Mouse (Mus musculus): Measurements from ENCODE around the gene Lrguk. TPM values are rescaled to one million over a fixed set of nuclear protein-coding genes. Genes with fewer than 3 reads are reported as not detected.
A peak's percentile ranks its signal among the peaks of the same experiment; 100 is the strongest.

The Lrguk gene
- polyA plus RNA-seq, 1 experiment from 2014 or later, result 1.2 TPM

DNA sequence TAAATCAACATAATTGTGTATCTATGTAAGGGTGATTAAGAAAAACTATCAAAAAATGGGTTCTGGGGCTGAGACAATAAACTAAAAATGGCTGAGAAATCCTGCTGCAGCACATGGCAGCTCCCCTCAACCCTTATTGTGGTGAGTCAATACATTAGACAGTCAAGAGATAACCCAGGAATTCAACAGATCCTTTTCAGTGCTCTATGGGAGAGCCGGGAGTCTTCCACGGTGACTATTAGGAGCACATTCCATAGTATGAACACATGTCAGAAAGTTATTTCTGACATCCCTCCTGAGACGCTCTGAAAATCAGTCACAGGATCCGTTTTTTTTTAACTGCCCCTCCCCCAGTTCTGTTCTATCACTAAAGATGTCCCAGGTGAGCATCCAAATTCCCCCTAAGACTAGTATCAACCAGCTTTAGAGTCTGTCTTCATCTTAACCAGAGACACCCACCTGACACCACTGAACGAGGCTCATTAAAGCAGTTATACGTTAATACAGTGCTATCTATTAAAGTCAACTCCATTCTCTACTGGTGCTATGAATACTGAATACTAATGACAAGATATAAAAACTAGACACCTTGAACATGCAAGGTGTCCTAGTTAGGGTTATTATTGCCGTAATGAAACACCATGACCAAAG is 141.7 kb downstream of the Lrguk start:
- Histone ChIP-seq H3K4me3 (no peak overlapping the region), H3K27me3 (no peaks in the 10 kb centered on the region), H3K4me2 (replicated peaks) (no peak overlapping the region), H3K27ac (replicated peaks) (no peak overlapping the region), H3K4me1 (peaks cover 24% of the 10 kb centered on the region), H3K9ac (replicated peaks) (no peak overlapping the region), H3K9me3 (no peaks in the 10 kb centered on the region), H3K36me3 (peaks cover 33% of the 10 kb centered on the region)
- 88% methylated on average over 7 of the region's 7 CpGs for WGBS
- no peak for ATAC-seq (replicated peaks)

GRCm38 (mm10) chr6:34171748-34172457 is 142.7 kb downstream of the Lrguk start:
- Histone ChIP-seq H3K9ac (replicated peaks) (no peak overlapping the region), H3K27ac (replicated peaks) (no peak overlapping the region), H3K4me2 (replicated peaks) (no peak overlapping the region), H3K4me1 (peaks cover 29% of the 10 kb centered on the region), H3K36me3 (peaks cover 24% of the 10 kb centered on the region), H3K4me3 (no peak overlapping the region), H3K27me3 (no peaks in the 10 kb centered on the region), H3K9me3 (no peaks in the 10 kb centered on the region)
- no peak for ATAC-seq (replicated peaks)
- 91% methylated on average over 12 of the region's 12 CpGs for WGBS

GRCm38 (mm10) chr6:34173251-34173650 is 144.0 kb downstream of the Lrguk start:
- Histone ChIP-seq H3K9me3 (no peaks in the 10 kb centered on the region), H3K27ac (replicated peaks) (no peak overlapping the region), H3K36me3 (peaks cover 12% of the 10 kb centered on the region; the same call in 1 of the 2 replicates), H3K4me2 (replicated peaks) (no peak overlapping the region), H3K9ac (replicated peaks) (no peak overlapping the region), H3K27me3 (no peaks in the 10 kb centered on the region), H3K4me1 (peaks cover 32% of the 10 kb centered on the region), H3K4me3 (no peak overlapping the region)
- WGBS, result 88% methylated on average over 12 of the region's 12 CpGs
- ATAC-seq (replicated peaks), result no peak

- 92% methylated on average over 8 of the region's 8 CpGs for WGBS
- Histone ChIP-seq H3K9me3 (no peaks in the 10 kb centered on the region), H3K4me2 (replicated peaks) (no peak overlapping the region), H3K27me3 (no peaks in the 10 kb centered on the region), H3K9ac (replicated peaks) (no peak overlapping the region), H3K36me3 (peaks cover 3% of the 10 kb centered on the region; the same call in 1 of the 2 replicates), H3K27ac (replicated peaks) (no peak overlapping the region), H3K4me1 (peaks cover 32% of the 10 kb centered on the region), H3K4me3 (no peak overlapping the region)
- ATAC-seq (replicated peaks), result no peak
Observed at GRCm38 (mm10) chr6:34174715-34175114, 145.5 kb downstream of the Lrguk start.

- Histone ChIP-seq H3K27ac (replicated peaks) (peak overlapping the region; percentile 74), H3K9me3 (no peaks in the 10 kb centered on the region), H3K9ac (replicated peaks) (peak overlapping the region; percentile 69), H3K36me3 (no peaks in the 10 kb centered on the region), H3K4me3 (peak overlapping the region; percentile 64), H3K4me2 (replicated peaks) (peak overlapping the region; percentile 76), H3K4me1 (peaks cover 32% of the 10 kb centered on the region), H3K27me3 (no peaks in the 10 kb centered on the region)
- peak; percentile 78 for ATAC-seq (replicated peaks)
- 4% methylated on average over 29 of the region's 29 CpGs for WGBS
Observed at GRCm38 (mm10) chr6:34176111-34176863, 147.0 kb downstream of the Lrguk start.

DNA sequence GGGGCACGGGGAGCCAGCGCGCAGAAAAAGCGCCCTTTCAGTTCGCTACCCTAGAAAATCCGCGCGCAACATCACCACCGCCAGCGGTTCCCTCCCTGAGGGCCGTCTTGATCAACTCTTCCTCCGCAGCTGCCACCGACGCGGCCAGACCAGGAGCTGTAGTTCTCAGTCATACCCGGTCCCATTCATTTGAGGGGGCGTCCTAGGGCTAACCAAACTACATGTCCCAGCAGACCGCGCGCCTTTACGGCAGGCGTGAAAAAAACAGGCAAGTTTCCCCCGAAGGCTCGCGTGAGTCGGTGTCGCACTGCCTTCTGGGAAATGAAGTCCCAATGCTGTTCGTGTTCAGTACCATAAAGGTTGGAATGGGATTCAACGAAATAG is 147.6 kb downstream of the Lrguk start, which contains the start of gene Slc35b4:
TSS of gene Slc35b4 (minus strand) at position 248 of the 384 bp plus-strand sequence.
- Histone ChIP-seq H3K27me3 (no peaks in the 10 kb centered on the region), H3K9ac (replicated peaks) (peak within 1 kb of the TSS; percentile 69), H3K4me3 (peak within 1 kb of the TSS; percentile 64), H3K4me2 (replicated peaks) (peak within 1 kb of the TSS; percentile 76), H3K36me3 (no peaks in the 10 kb centered on the region), H3K4me1 (peaks cover 32% of the 10 kb centered on the region), H3K27ac (replicated peaks) (peak within 1 kb of the TSS; percentile 74), H3K9me3 (no peaks in the 10 kb centered on the region)
- peak; percentile 100 for ATAC-seq (replicated peaks)
- under 1% methylated on average over 29 of the region's 29 CpGs for WGBS

- Histone ChIP-seq H3K27me3 (no peaks in the 10 kb centered on the region), H3K4me1 (peaks cover 23% of the 10 kb centered on the region), H3K36me3 (no peaks in the 10 kb centered on the region), H3K4me2 (replicated peaks) (no peak overlapping the region), H3K9ac (replicated peaks) (no peak overlapping the region), H3K27ac (replicated peaks) (no peak overlapping the region), H3K4me3 (no peak overlapping the region), H3K9me3 (no peaks in the 10 kb centered on the region)
- WGBS, result 83% methylated on average over 3 of the region's 3 CpGs
- ATAC-seq (replicated peaks), result no peak
Observed at GRCm38 (mm10) chr6:34179007-34179406, 149.8 kb downstream of the Lrguk start.

DNA sequence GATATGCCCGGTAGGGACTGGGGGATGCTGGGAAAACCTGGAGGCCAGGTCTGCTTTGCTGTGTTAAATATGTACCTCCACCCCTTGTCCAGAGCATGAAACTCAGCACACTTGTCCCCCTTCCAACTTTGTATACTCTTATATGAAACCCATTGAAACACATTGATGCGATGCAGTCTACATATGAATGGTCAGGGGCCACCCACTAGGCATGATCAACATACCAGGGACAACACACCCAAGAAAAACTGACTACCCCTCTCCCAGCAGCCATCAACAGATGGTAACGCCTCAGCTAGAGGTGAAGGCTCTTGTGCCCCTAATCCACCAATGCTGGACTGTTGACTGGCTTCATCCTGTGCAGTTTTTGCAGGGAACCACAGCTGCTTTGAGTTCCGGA is 150.7 kb downstream of the Lrguk start:
- ATAC-seq (replicated peaks), result no peak
- Histone ChIP-seq H3K27me3 (no peaks in the 10 kb centered on the region), H3K4me3 (no peak overlapping the region), H3K4me2 (replicated peaks) (no peak overlapping the region), H3K4me1 (peaks cover 17% of the 10 kb centered on the region), H3K36me3 (no peaks in the 10 kb centered on the region), H3K9me3 (no peaks in the 10 kb centered on the region), H3K9ac (replicated peaks) (no peak overlapping the region), H3K27ac (replicated peaks) (no peak overlapping the region)
- WGBS, result 86% methylated on average over 4 of the region's 4 CpGs

DNA sequence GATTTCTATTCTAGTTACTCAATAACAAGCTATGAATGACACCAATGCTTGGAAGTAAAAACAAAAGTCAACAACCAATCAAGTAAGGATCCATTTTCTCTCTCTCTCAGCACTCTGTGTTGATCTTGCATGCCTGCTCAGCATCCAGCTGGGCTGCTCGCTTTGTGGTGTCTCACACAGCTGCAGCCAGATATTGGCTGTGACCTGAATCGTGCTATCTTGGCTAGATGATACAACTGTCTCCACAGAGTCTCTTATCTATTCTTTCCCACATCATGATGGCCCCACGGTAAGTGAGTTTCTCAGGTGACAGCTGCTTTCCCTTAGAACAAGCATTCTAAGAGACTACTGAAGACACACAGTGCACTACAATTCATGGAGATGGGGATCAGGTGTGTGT is 152.7 kb downstream of the Lrguk start:
- H3K4me2 ChIP-seq (replicated peaks), result no peak overlapping the region
- H3K4me1 ChIP-seq, result peaks cover 3% of the 10 kb centered on the region; the same call in 1 of the 2 replicates
- H3K9ac ChIP-seq (replicated peaks), result no peak overlapping the region
- no peak for ATAC-seq (replicated peaks)
- no peaks in the 10 kb centered on the region for H3K9me3 ChIP-seq
- no peak overlapping the region for H3K27ac ChIP-seq (replicated peaks)
- no peaks in the 10 kb centered on the region for H3K36me3 ChIP-seq
- WGBS, result 74% methylated on average over 3 of the region's 3 CpGs
- H3K27me3 ChIP-seq, result no peaks in the 10 kb centered on the region
- no peak overlapping the region for H3K4me3 ChIP-seq

DNA sequence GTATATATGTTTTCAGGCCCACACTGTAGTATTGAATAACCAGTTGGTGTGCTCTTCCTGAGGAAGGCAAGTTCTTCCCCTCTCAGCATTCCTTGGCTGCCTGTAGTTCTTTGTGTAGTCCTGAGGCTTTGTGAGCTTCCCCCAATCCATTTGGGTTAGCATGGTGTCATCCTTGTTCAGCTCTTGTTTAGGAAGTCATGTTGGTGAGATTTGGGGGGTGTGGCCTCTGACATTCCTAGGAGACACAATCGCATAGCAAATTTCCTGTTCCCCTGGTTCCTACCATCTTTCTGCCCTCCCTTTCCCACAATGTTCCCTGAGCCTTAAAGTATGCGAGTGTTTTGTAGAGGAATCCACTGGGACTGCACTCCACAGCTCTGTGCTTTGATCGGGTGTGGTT is 154.1 kb downstream of the Lrguk start:
- Histone ChIP-seq H3K9me3 (no peaks in the 10 kb centered on the region), H3K9ac (replicated peaks) (no peak overlapping the region), H3K4me3 (no peak overlapping the region), H3K27ac (replicated peaks) (no peak overlapping the region), H3K27me3 (no peaks in the 10 kb centered on the region), H3K4me1 (no peaks in the 10 kb centered on the region), H3K36me3 (no peaks in the 10 kb centered on the region), H3K4me2 (replicated peaks) (no peak overlapping the region)
- ATAC-seq (replicated peaks), result no peak
- WGBS, result 92% methylated on average over 3 of the region's 3 CpGs
